Mouse (Mus musculus) kidney, adult 2 months (tissue): ENCODE measurements around the gene 5830473C10Rik.

ENCODE experiments used
- CTCF ChIP-seq: fragments of 200-500 bp; conservative IDR thresholded peaks from 2 replicates; pipeline ENCODE4 v1.5.1; 2011; ENCODE audit warnings: low read depth, mild to moderate bottlenecking, control low read depth, low read length, moderate library complexity, mixed read lengths; ENCODE audit not compliant: insufficient read depth, insufficient read length
- POLR2A ChIP-seq: fragments of 200-500 bp; IDR thresholded peaks from one replicate; pipeline ENCODE4 v1.6.1; 2011; ENCODE audit warnings: low read depth, low read length, control low read depth

- TF ChIP-seq CTCF (no peak), POLR2A (no peak)
Observed at GRCm38 (mm10) chr5:90608906-90609305, 48.0 kb downstream of the 5830473C10Rik start.
